Comparison of ENCODE assay signal across 19 mouse cellular contexts in the genomic region with DNA sequence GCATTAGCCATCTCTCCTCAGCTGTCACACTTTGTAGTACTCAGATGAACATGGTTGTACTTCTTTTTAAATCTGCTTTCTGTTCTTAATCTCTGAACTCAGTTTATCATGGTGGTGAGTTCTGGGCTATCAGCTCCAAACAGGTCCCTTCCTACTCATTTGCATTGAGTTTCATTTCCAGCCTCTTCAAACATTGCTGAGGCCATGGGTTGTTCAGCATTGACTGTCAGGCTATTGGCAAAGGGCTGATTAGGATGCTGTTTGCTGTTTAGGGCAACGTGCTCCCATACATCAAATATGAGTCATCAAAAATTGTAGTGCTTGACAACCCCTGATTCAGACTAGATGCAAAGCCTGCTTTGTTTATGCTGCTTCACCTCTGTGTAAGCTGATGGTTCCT.
"Had no signal": no experiment of that assay in that cellular context is flagged by ENCODE, and none has a peak within 500 bp of the region (broad histone marks: within the 10 kb centered on the region; RNA-seq: fewer than 3 reads in every experiment).

No protein-coding gene starts in this region.

- H3K4me3 ChIP-seq: limb, embryonic 12.5 days; midbrain, embryonic 12.5 days; myocyte; neural tube, embryonic 15.5 days; stomach, embryonic 15.5 days had no signal

- H3K27me3 ChIP-seq: limb, embryonic 12.5 days; midbrain, embryonic 12.5 days; neural tube, embryonic 15.5 days; stomach, embryonic 15.5 days had no signal

- H3K4me2 ChIP-seq: limb, embryonic 12.5 days; midbrain, embryonic 12.5 days; neural tube, embryonic 15.5 days; stomach, embryonic 15.5 days had no signal

- H3K27ac ChIP-seq: kidney, postnatal 0 days; limb, embryonic 12.5 days; midbrain, embryonic 12.5 days; neural tube, embryonic 15.5 days; stomach, embryonic 15.5 days had no signal

- ATAC-seq: inflammation-experienced regulatory T-cells, adult 6 months; intestine, postnatal 0 days; lung, postnatal 0 days had no signal

- H3K9me3 ChIP-seq: limb, embryonic 12.5 days; midbrain, embryonic 12.5 days; neural tube, embryonic 15.5 days; stomach, embryonic 15.5 days had no signal

- H3K9ac ChIP-seq: limb, embryonic 12.5 days; midbrain, embryonic 12.5 days; neural tube, embryonic 15.5 days; stomach, embryonic 15.5 days had no signal

- H3K4me1 ChIP-seq: midbrain, embryonic 12.5 days; neural tube, embryonic 15.5 days; stomach, embryonic 15.5 days had no signal

- DNase-seq: kidney, adult 8-10 months; kidney, postnatal 36 days; layer of hippocampus, adult 9-11 months; layer of hippocampus, postnatal 36 days; lung, adult 2 months; lung, postnatal 36 days; right cerebral cortex, adult 18-20 months; right cerebral cortex, postnatal 4 days; spleen, adult 18-20 months; thymus, postnatal 4 days had no signal
